ENCODE assay signal across 7 mouse cellular contexts in the genomic region with DNA sequence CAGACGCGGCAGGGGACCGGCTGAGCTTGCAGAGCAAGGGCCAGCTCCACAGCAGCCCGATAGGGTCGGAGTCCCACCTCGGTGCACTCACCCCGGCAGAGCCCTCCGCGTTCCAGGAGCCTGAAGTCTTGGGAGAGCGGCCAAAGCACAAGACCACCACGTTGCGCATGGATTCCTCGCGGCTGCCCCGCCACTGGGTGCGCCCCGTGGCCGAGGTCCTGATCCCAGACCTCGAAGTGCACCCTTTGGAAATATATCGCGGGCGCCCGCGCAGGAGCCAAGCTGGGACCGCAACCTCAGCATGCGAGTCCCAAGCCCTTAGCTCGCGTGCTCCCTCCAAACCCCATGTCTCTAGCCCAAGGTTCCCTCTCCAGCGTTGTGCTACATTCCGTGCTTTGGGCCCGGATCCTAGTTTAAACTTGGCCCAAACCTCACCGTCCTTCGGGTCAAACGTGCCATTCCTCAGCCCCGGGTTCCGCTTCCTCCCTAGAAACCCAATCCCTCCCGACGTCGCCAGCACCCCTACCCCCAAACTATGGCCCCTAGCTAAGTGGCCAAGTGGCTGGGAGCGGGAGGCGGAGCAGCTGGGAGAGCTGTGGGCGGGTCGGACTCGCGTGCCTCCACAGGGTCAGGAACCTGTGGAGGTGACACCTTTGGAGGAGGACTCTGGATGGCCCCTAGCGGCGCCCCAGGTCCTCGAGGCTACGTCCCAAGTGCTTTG. TPM values are rescaled to one million over a fixed set of nuclear protein-coding genes. Genes with fewer than 3 reads are reported as not detected.
A peak's percentile ranks its signal among the peaks of the same experiment; 100 is the strongest.
DNase-seq lines count a peak whose midpoint lies in the region; ATAC-seq and TF ChIP-seq lines count a peak whose summit lies in the region.

No protein-coding gene starts in this region.

- peak overlapping the region; percentile 58 to 67 for H3K4me3 ChIP-seq in ES-E14 (ENCODE audit: insufficient read depth in 1 of 2, low read depth in 1 of 2, low read length in 2 of 2, poor library complexity in 1 of 2, severe bottlenecking in 1 of 2)
- H3K4me3 ChIP-seq in forebrain, postnatal 0 days (ENCODE audit: low read depth, low read length): peak overlapping the region; percentile 24
- H3K4me3 ChIP-seq in lung, adult 2 months (replicated peaks; ENCODE audit: extremely low read depth, low read depth, low read length): peak overlapping the region; percentile 53

- 6% methylated on average over 48 of the region's 49 CpGs for WGBS in forebrain, postnatal 0 days
- 3% methylated on average over 49 of the region's 49 CpGs for WGBS in lung, adult 2 months

- TF ChIP-seq POLR2A in lung, adult 2 months (IDR thresholded peaks at IDR 0.05; ENCODE audit: borderline replicate concordance, extremely low read depth, low read depth, low read length): no peak

- no peak for ATAC-seq in forebrain, postnatal 0 days

- H3K9me3 ChIP-seq in ES-E14 (ENCODE audit: control insufficient read depth, insufficient read depth, low read depth, low read length): no peaks in the 10 kb centered on the region
- H3K9me3 ChIP-seq in forebrain, postnatal 0 days (ENCODE audit: low read length): no peaks in the 10 kb centered on the region

- peaks cover 22% of the 10 kb centered on the region for H3K27me3 ChIP-seq in forebrain, postnatal 0 days (ENCODE audit: insufficient read depth, low read length)

- in situ Hi-C loops in ES-E14 (cut with MboI; ENCODE audit: low sequenced_read_pairs in 2 of 2, unreplicated experiment in 2 of 2): loop anchor here in 1 of 2 experiments (5.0 kb wide), 1 partner anchor 115 kb away; no protein-coding TSS in a partner anchor

- TF ChIP-seq CTCF in forebrain, postnatal 0 days (IDR thresholded peaks at IDR 0.05; ENCODE audit: low read depth): no peak
- TF ChIP-seq CTCF in lung, adult 2 months (IDR thresholded peaks at IDR 0.05; ENCODE audit: insufficient read depth, low read length): no peak

- no peaks in the 10 kb centered on the region for H3K36me3 ChIP-seq in ES-E14 (ENCODE audit: control insufficient read depth, insufficient read depth, low read length, poor library complexity, severe bottlenecking)
- no peaks in the 10 kb centered on the region for H3K36me3 ChIP-seq in forebrain, postnatal 0 days (ENCODE audit: insufficient read depth)

- DNase-seq in ES-E14 (ENCODE audit: low read depth, low spot score): no peak
- DNase-seq in adrenal gland, postnatal 25 days: peak; percentile 49
- no peak for DNase-seq in forebrain, postnatal 0 days
- DNase-seq in kidney, adult 18-20 months: peak; percentile 82
- peak; percentile 69 for DNase-seq in lung, adult 2 months
- peak; percentile 51 for DNase-seq in ovary, postnatal 36 days (ENCODE audit: low spot score)
- DNase-seq in layer of hippocampus, adult 9-11 months: no peak

- no peaks in the 10 kb centered on the region for H3K4me1 ChIP-seq in ES-E14 (ENCODE audit: control insufficient read depth in 2 of 2, insufficient read depth in 2 of 2, low read length in 2 of 2, poor library complexity in 1 of 2)
- H3K4me1 ChIP-seq in forebrain, postnatal 0 days (ENCODE audit: insufficient read depth): peaks cover 14% of the 10 kb centered on the region
- H3K4me1 ChIP-seq in lung, adult 2 months (ENCODE audit: control insufficient read depth, insufficient read depth, low read length): peaks cover 1% of the 10 kb centered on the region; the same call in 1 of the 2 replicates

- peak overlapping the region; percentile 54 for H3K9ac ChIP-seq in ES-E14 (ENCODE audit: insufficient read depth, low read depth, low read length, poor library complexity, severe bottlenecking)
- peak overlapping the region; percentile 22; the same call in 1 of the 2 replicates for H3K9ac ChIP-seq in forebrain, postnatal 0 days

- H3K27ac ChIP-seq in ES-E14 (ENCODE audit: insufficient read depth, low read depth, low read length, poor library complexity, severe bottlenecking): no peak overlapping the region
- H3K27ac ChIP-seq in forebrain, postnatal 0 days (ENCODE audit: low read depth, low read length): no peak overlapping the region

- peak overlapping the region; percentile 39 for H3K4me2 ChIP-seq in forebrain, postnatal 0 days (ENCODE audit: low read depth)

TF ChIP-seq in ES-E14, 5 proteins besides CTCF, POLR2A, EP300 and RAD21:
- no peak for TF ChIP-seq MAFK (IDR thresholded peaks at IDR 0.05; ENCODE audit: insufficient read depth, low read depth, low read length)
- TF ChIP-seq ZNF384 (IDR thresholded peaks at IDR 0.05; ENCODE audit: low read depth, low read length): no peak
- no peak for TF ChIP-seq HCFC1 (IDR thresholded peaks at IDR 0.05; ENCODE audit: borderline replicate concordance, insufficient read depth, low read length)
- no peak for TF ChIP-seq CHD2 (IDR thresholded peaks at IDR 0.05; ENCODE audit: low read depth, low read length)
- no peak for TF ChIP-seq ZC3H11A (IDR thresholded peaks at IDR 0.05; ENCODE audit: borderline replicate concordance, low read depth, low read length)

RNA-seq across cellular contexts. Expression of gene Dctn1, which starts 3.6 kb away (rescaled TPM):
- 40.6 and 41.7 TPM in 2 replicates for total RNA-seq in ES-E14 (2012; rRNA removed)
- total RNA-seq in adrenal gland, postnatal 25 days (2021): 138 and 172 TPM in 2 replicates
- total RNA-seq in forebrain, postnatal 0 days (2014; rRNA removed): 97.3 and 126 TPM in 2 replicates
- polyA plus RNA-seq in forebrain, postnatal 0 days (2015; fragmentation: Nextera tagmentation; extraction: Ambion mirVana): 132 and 152 TPM in 2 replicates
- polyA plus RNA-seq in lung, adult 2 months (2012; rRNA removed): 146 and 155 TPM in 2 replicates

RNA-seq across cellular contexts. Expression of gene 1700003E16Rik, which starts 5.9 kb away (rescaled TPM):
- 0.31 and 0.53 TPM in 2 replicates for total RNA-seq in ES-E14 (2012; rRNA removed)
- total RNA-seq in adrenal gland, postnatal 25 days (2021): 0.61 and 1.2 TPM in 2 replicates
- 17.0 and 17.5 TPM in 2 replicates for total RNA-seq in forebrain, postnatal 0 days (2014; rRNA removed)
- 13.9 and 18.3 TPM in 2 replicates for polyA plus RNA-seq in forebrain, postnatal 0 days (2015; fragmentation: Nextera tagmentation; extraction: Ambion mirVana)
- 4.6 and 5.5 TPM in 2 replicates for polyA plus RNA-seq in lung, adult 2 months (2012; rRNA removed)

RNA-seq across cellular contexts. Expression of gene Wdr54, which starts 5.9 kb away (rescaled TPM):
- total RNA-seq in ES-E14 (2012; rRNA removed): 3.7 and 4.3 TPM in 2 replicates
- 1.2 and 5.1 TPM in 2 replicates for total RNA-seq in adrenal gland, postnatal 25 days (2021)
- total RNA-seq in forebrain, postnatal 0 days (2014; rRNA removed): 11.1 and 13.4 TPM in 2 replicates
- polyA plus RNA-seq in forebrain, postnatal 0 days (2015; fragmentation: Nextera tagmentation; extraction: Ambion mirVana): 19.7 and 24.1 TPM in 2 replicates
- 5.3 and 6.9 TPM in 2 replicates for polyA plus RNA-seq in lung, adult 2 months (2012; rRNA removed)

RNA-seq across cellular contexts. Expression of gene Rtkn, which starts 26.8 kb away (rescaled TPM):
- total RNA-seq in ES-E14 (2012; rRNA removed): 20.0 and 32.4 TPM in 2 replicates
- 17.6 and 22.6 TPM in 2 replicates for total RNA-seq in adrenal gland, postnatal 25 days (2021)
- total RNA-seq in forebrain, postnatal 0 days (2014; rRNA removed): 17.1 and 19.4 TPM in 2 replicates
- 7.9 and 8.1 TPM in 2 replicates for polyA plus RNA-seq in forebrain, postnatal 0 days (2015; fragmentation: Nextera tagmentation; extraction: Ambion mirVana)
- polyA plus RNA-seq in lung, adult 2 months (2012; rRNA removed): 110 and 116 TPM in 2 replicates

RNA-seq across cellular contexts. Expression of gene Ino80b, which starts 36.9 kb away (rescaled TPM):
- 19.2 and 21.2 TPM in 2 replicates for total RNA-seq in ES-E14 (2012; rRNA removed)
- total RNA-seq in adrenal gland, postnatal 25 days (2021): 24.3 and 31.3 TPM in 2 replicates
- total RNA-seq in forebrain, postnatal 0 days (2014; rRNA removed): 40.1 and 44.5 TPM in 2 replicates
- 14.9 and 15.3 TPM in 2 replicates for polyA plus RNA-seq in forebrain, postnatal 0 days (2015; fragmentation: Nextera tagmentation; extraction: Ambion mirVana)
- polyA plus RNA-seq in lung, adult 2 months (2012; rRNA removed): 37.0 and 63.4 TPM in 2 replicates

Comparison
In these comparisons a context has a peak if more than half of its experiments do, and no peak if none do; other contexts are left out.
1. DNase-seq: peak in adrenal gland, postnatal 25 days (single experiment), kidney, adult 18-20 months (single experiment), lung, adult 2 months (single experiment) and ovary, postnatal 36 days (single experiment); none in ES-E14 (single experiment), forebrain, postnatal 0 days (single experiment) and layer of hippocampus, adult 9-11 months (single experiment).
2. Peak in every context shown above with its lines, with median percentiles within 50 percentile points of each other: H3K4me3 ChIP-seq.